ENCODE assay signal across 8 mouse cellular contexts in the genomic region with DNA sequence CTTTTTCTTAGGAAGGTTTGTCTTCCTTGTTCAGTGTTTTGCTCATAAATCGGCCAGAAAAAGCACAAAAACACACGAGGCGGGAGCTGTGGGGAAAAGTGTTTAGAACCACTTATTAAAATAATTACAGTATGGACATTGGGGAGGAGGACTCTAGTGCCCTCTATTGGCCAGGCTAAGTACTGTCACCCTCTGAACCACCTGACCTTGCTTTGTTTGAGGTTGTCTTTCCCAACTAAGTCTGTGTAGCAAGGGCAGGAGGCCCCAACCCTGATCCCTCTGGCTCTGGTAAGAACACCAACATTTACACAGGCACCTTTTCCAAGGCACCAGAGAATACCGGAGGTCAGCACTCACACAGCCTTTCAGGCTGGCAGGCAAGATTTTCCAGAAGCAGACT. TPM values are rescaled to one million over a fixed set of nuclear protein-coding genes. Genes with fewer than 3 reads are reported as not detected.
DNase-seq lines count a peak whose midpoint lies in the region; ATAC-seq and TF ChIP-seq lines count a peak whose summit lies in the region.

No protein-coding gene starts in this region.

- intact Hi-C loops in left cerebral cortex, adult 2 months (cut with DNase I) = no loop called here
- intact Hi-C loops in left cerebral cortex, postnatal 36 days (cut with DNase I) = no loop called here

- no peak overlapping the region for H3K4me2 ChIP-seq in forebrain, embryonic 12.5 days

- H3K9me3 ChIP-seq in forebrain, embryonic 12.5 days = 0 out of 2 replicates have a peak, but pooled peaks cover 3% of the 10 kb centered on the region

- no peaks in the 10 kb centered on the region for H3K4me1 ChIP-seq in forebrain, embryonic 12.5 days

- no peak overlapping the region for H3K4me3 ChIP-seq in left cerebral cortex, adult 2 months
- no peak overlapping the region for H3K4me3 ChIP-seq in forebrain, embryonic 12.5 days (replicated peaks)

- peak; percentile 95 for ATAC-seq in megakaryocyte-erythroid progenitor cell, adult 5-6 weeks (replicated peaks; ENCODE audit: low FRiP score, low TSS enrichment, poor library complexity, severe bottlenecking)
- no peak for ATAC-seq in forebrain, embryonic 12.5 days (ENCODE audit: low FRiP score)

- H3K27ac ChIP-seq in left cerebral cortex, adult 2 months = no peak overlapping the region
- H3K27ac ChIP-seq in forebrain, embryonic 12.5 days = no peak overlapping the region

- WGBS in forebrain, embryonic 12.5 days = 83% methylated on average over 4 of the region's 4 CpGs

- peak; percentile 77 for TF ChIP-seq CTCF in left cerebral cortex, adult 2 months (IDR thresholded peaks at IDR 0.05)

- H3K36me3 ChIP-seq in forebrain, embryonic 12.5 days (replicated peaks) = no peaks in the 10 kb centered on the region

- no peak overlapping the region for H3K9ac ChIP-seq in forebrain, embryonic 12.5 days

- no peaks in the 10 kb centered on the region for H3K27me3 ChIP-seq in forebrain, embryonic 12.5 days

- no peak for DNase-seq in left cerebral cortex, adult 2 months (ENCODE audit: extremely low spot score in 1 of 2, low spot score in 2 of 2)
- DNase-seq in left cerebral cortex, postnatal 36 days (ENCODE audit: low spot score in 2 of 2) = no peak
- peak; percentile 31 for DNase-seq in MN1 (ENCODE audit: low spot score)
- DNase-seq in cerebellum, adult 8-10 months = peak; percentile 32
- peak; percentile 56 for DNase-seq in kidney, adult 9 months
- DNase-seq in Muller cell, postnatal 12 days (ENCODE audit: inconsistent ontology term) = no peak

RNA-seq across cellular contexts. Expression of a gene that starts 28.6 kb away (rescaled TPM):
- total RNA-seq in left cerebral cortex, adult 2 months (2021) = 1 to 10 TPM; 1.6 to 1.8 TPM
- total RNA-seq in left cerebral cortex, postnatal 36 days (2021) = 1 to 10 TPM; 2.2 TPM
- total RNA-seq in megakaryocyte-erythroid progenitor cell, adult 5-6 weeks (2014; fragmentation: Nextera tagmentation) = 1.5 TPM in 1 of 2 replicates, not detected in the other
- total RNA-seq in megakaryocyte-erythroid progenitor cell, adult 5-6 weeks (2017) = 1.1 TPM in 1 of 2 replicates, not detected in the other
- 15.1 and 17.0 TPM in 2 replicates for polyA plus RNA-seq in forebrain, embryonic 12.5 days (2016; fragmentation: Nextera tagmentation; extraction: Ambion mirVana)

RNA-seq across cellular contexts. Expression of a gene that starts 33.7 kb away (rescaled TPM):
- total RNA-seq in left cerebral cortex, adult 2 months (2021) = 1 to 10 TPM; 3.7 to 4.8 TPM
- total RNA-seq in left cerebral cortex, postnatal 36 days (2021) = 1 to 10 TPM; 3.8 to 4.0 TPM
- 189 and 199 TPM in 2 replicates for total RNA-seq in megakaryocyte-erythroid progenitor cell, adult 5-6 weeks (2014; fragmentation: Nextera tagmentation)
- 144 and 195 TPM in 2 replicates for total RNA-seq in megakaryocyte-erythroid progenitor cell, adult 5-6 weeks (2017)
- polyA plus RNA-seq in forebrain, embryonic 12.5 days (2016; fragmentation: Nextera tagmentation; extraction: Ambion mirVana) = 32.3 and 41.2 TPM in 2 replicates

Comparison
In these comparisons a context has a peak if more than half of its experiments do, and no peak if none do; other contexts are left out.
1. DNase-seq: peak in MN1 (single experiment), cerebellum, adult 8-10 months (single experiment) and kidney, adult 9 months (single experiment); none in left cerebral cortex, adult 2 months (0 of 2), left cerebral cortex, postnatal 36 days (0 of 2) and Muller cell, postnatal 12 days (single experiment).
2. RNA of a gene that starts 33.7 kb away (total RNA-seq): 144 to 199 TPM in megakaryocyte-erythroid progenitor cell, adult 5-6 weeks; 3.7 to 4.8 TPM in left cerebral cortex, adult 2 months and 3.8 to 4.0 TPM in left cerebral cortex, postnatal 36 days; every median in the first group is over 10 times any median in the second.